ENCODE assay signal across 8 mouse cellular contexts in the genomic region with DNA sequence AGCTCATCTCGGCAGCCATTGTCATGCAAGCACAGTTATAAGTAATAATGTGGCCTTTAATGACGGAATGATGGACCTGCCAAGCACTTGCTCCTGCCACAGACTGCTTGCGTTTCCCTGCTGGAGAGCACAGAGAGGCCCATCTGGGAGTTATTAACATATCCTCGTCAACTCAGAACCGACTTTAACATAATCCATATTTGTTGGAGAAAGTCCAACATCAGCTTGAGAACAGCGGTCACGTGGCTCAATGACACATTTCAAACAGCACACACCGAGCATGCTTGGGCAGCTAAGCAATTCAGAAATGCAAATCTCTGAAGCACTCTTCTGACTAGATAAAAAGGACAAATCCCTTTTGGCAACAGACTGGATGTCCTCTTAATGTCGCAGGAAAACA.
DNase-seq lines count a peak whose midpoint lies in the region; ATAC-seq and TF ChIP-seq lines count a peak whose summit lies in the region.
"Had no signal": no experiment of that assay in that cellular context is flagged by ENCODE, and none has a peak within 500 bp of the region (broad histone marks: within the 10 kb centered on the region; RNA-seq: fewer than 3 reads in every experiment).

No protein-coding gene starts in this region.

- H3K9ac ChIP-seq in lung, embryonic 14.5 days: no peak overlapping the region
- no peak overlapping the region for H3K9ac ChIP-seq in forebrain, embryonic 14.5 days (ENCODE audit: low read length)
- no peak overlapping the region for H3K9ac ChIP-seq in neural tube, embryonic 15.5 days (replicated peaks)

- peak; percentile 91 for DNase-seq in lung, embryonic 14.5 days
- no peak for DNase-seq in lung, postnatal 25 days (ENCODE audit: low spot score)
- peak; percentile 86 for DNase-seq in forebrain, embryonic 14.5 days (ENCODE audit: low spot score)
- peak; percentile 21 to 43 for DNase-seq in layer of hippocampus, postnatal 14 days (ENCODE audit: low spot score in 2 of 2)
- DNase-seq in ovary, postnatal 36 days (ENCODE audit: low spot score): no peak
- no peak for DNase-seq in urinary bladder, adult 2 months (ENCODE audit: low spot score)
- DNase-seq: kidney, adult 18-20 months had no signal

- no peak for TF ChIP-seq CTCF in lung, embryonic 14.5 days (IDR thresholded peaks at IDR 0.05; ENCODE audit: low read depth)

- WGBS in lung, embryonic 14.5 days: 24% methylated on average over 9 of the region's 9 CpGs
- WGBS in forebrain, embryonic 14.5 days: 52% methylated on average over 9 of the region's 9 CpGs
- 30% methylated on average over 9 of the region's 9 CpGs for WGBS in neural tube, embryonic 15.5 days

- peak; percentile 94 for ATAC-seq in lung, embryonic 14.5 days (ENCODE audit: insufficient read depth)
- ATAC-seq in forebrain, embryonic 14.5 days: peak; percentile 84
- ATAC-seq in neural tube, embryonic 15.5 days (ENCODE audit: low FRiP score): no peak

- peaks cover 7% of the 10 kb centered on the region; the same call in 1 of the 2 replicates for H3K4me1 ChIP-seq in lung, embryonic 14.5 days (ENCODE audit: insufficient read depth)
- peaks cover 4% of the 10 kb centered on the region for H3K4me1 ChIP-seq in forebrain, embryonic 14.5 days (ENCODE audit: control insufficient read depth, insufficient read depth, low read length)
- H3K4me1 ChIP-seq in neural tube, embryonic 15.5 days: peaks cover 14% of the 10 kb centered on the region

- no peak overlapping the region; the same call in 1 of the 2 replicates for H3K27ac ChIP-seq in lung, embryonic 14.5 days (ENCODE audit: low read depth)
- H3K27ac ChIP-seq in forebrain, embryonic 14.5 days (ENCODE audit: low read depth, low read length): peak overlapping the region; percentile 56; the same call in 1 of the 2 replicates
- peak overlapping the region; percentile 56 for H3K27ac ChIP-seq in neural tube, embryonic 15.5 days (replicated peaks)

- no peaks in the 10 kb centered on the region for H3K27me3 ChIP-seq in lung, embryonic 14.5 days (ENCODE audit: insufficient read depth, low read length)
- no peaks in the 10 kb centered on the region for H3K27me3 ChIP-seq in forebrain, embryonic 14.5 days (replicated peaks; ENCODE audit: control insufficient read depth, insufficient read depth, low read length)
- no peaks in the 10 kb centered on the region for H3K27me3 ChIP-seq in neural tube, embryonic 15.5 days (replicated peaks)

- H3K9me3 ChIP-seq in lung, embryonic 14.5 days (ENCODE audit: low read depth, low read length): no peaks in the 10 kb centered on the region
- no peaks in the 10 kb centered on the region for H3K9me3 ChIP-seq in forebrain, embryonic 14.5 days (replicated peaks; ENCODE audit: control insufficient read depth, low read length)
- H3K9me3 ChIP-seq in neural tube, embryonic 15.5 days (replicated peaks): no peaks in the 10 kb centered on the region

- H3K4me2 ChIP-seq in lung, embryonic 14.5 days: peak overlapping the region; percentile 47
- H3K4me2 ChIP-seq in forebrain, embryonic 14.5 days (ENCODE audit: low read length): peak overlapping the region; percentile 9; the same call in 1 of the 2 replicates
- peak overlapping the region; percentile 30 for H3K4me2 ChIP-seq in neural tube, embryonic 15.5 days

- H3K36me3 ChIP-seq in lung, embryonic 14.5 days (ENCODE audit: insufficient read depth): no peaks in the 10 kb centered on the region
- no peaks in the 10 kb centered on the region for H3K36me3 ChIP-seq in forebrain, embryonic 14.5 days (ENCODE audit: control insufficient read depth, insufficient read depth, low read length)
- no peaks in the 10 kb centered on the region for H3K36me3 ChIP-seq in neural tube, embryonic 15.5 days

- no peak overlapping the region for H3K4me3 ChIP-seq in lung, embryonic 14.5 days (ENCODE audit: low read depth, low read length)
- no peak overlapping the region for H3K4me3 ChIP-seq in forebrain, embryonic 14.5 days (ENCODE audit: low read depth, low read length)
- H3K4me3 ChIP-seq in neural tube, embryonic 15.5 days (replicated peaks): no peak overlapping the region

Comparison
In these comparisons a context has a peak if more than half of its experiments do, and no peak if none do; other contexts are left out.
1. DNase-seq: peak in lung, embryonic 14.5 days (single experiment), forebrain, embryonic 14.5 days (single experiment) and layer of hippocampus, postnatal 14 days (2 of 2); none in lung, postnatal 25 days (single experiment), ovary, postnatal 36 days (single experiment) and urinary bladder, adult 2 months (single experiment).
2. Peak in every context shown above with its lines, with median percentiles within 50 percentile points of each other: H3K4me2 ChIP-seq.